Mouse (Mus musculus) T-cell, adult 66 days (primary cell): ENCODE data around the gene Pole3. TPM values are rescaled to one million over a fixed set of nuclear protein-coding genes. Genes with fewer than 3 reads are reported as not detected.

ENCODE experiments used
- total RNA-seq, 2 experiments: library from RNA; stranded (reverse); gene quantifications; 3 replicates in 1 of 2; 4 replicates in 1 of 2; pipeline ENCODE4 v1.2.4; 2023

Pole3 gene
- 10 to 100 TPM; 20.8 to 22.0 TPM for total RNA-seq

GRCm38 (mm10) chr4:62524651-62525488 is at the start of gene Pole3, which contains the start of gene 4933430I17Rik:
TSS of gene Pole3 (minus strand) at chr4:62525068.
TSS of gene 4933430I17Rik (plus strand) at chr4:62525369.

GRCm38 (mm10) chr4:62559797-62560329 is 35.0 kb upstream of the Pole3 start, which contains the start of gene Rgs3:
TSS of gene Rgs3 (plus strand) at chr4:62559847.

GRCm38 (mm10) chr4:62519849-62520233 is 5.0 kb downstream of the Pole3 start, which contains the start of gene Alad:
TSS of gene Alad (minus strand) at chr4:62519918.

GRCm38 (mm10) chr4:62503374-62503970 is 21.4 kb downstream of the Pole3 start, which contains the start of gene Hdhd3:
TSS of gene Hdhd3 (minus strand) at chr4:62503467.

GRCm38 (mm10) chr4:62479937-62480708 is 44.7 kb downstream of the Pole3 start, which contains the start of gene Bspry:
TSS of gene Bspry (plus strand) at chr4:62480053.

Other genes starting within 250 kb of the Pole3 start
- 10 to 100 TPM; 71.2 to 80.5 TPM for gene Fkbp15, start 164.5 kb downstream of the Pole3 start, total RNA-seq
- 1 to 10 TPM; 4.6 to 5.3 TPM for gene Slc31a1, start 164.3 kb downstream of the Pole3 start, total RNA-seq
- gene Cdc26, start 116.4 kb downstream of the Pole3 start, total RNA-seq: 10 to 100 TPM; 45.8 to 54.6 TPM
- gene Prpf4, start 116.3 kb downstream of the Pole3 start, total RNA-seq: 10 to 100 TPM; 19.1 to 24.0 TPM
- gene Rnf183, start 89.8 kb downstream of the Pole3 start, total RNA-seq: not detected
- not detected for gene Wdr31, start 54.2 kb downstream of the Pole3 start, total RNA-seq
- gene Bspry, start 45.0 kb downstream of the Pole3 start, total RNA-seq: 1 to 10 TPM; 1.6 to 2.6 TPM
- gene Hdhd3, start 21.6 kb downstream of the Pole3 start, total RNA-seq: 1 to 10 TPM in 1 of 2 experiments, under 1 TPM in 1; 0.80 to 1.7 TPM
- 10 to 100 TPM; 12.4 to 15.2 TPM for gene Alad, start 5.2 kb downstream of the Pole3 start, total RNA-seq
- 1 to 10 TPM; 2.7 to 2.8 TPM for gene 4933430I17Rik, start 301 bp upstream of the Pole3 start, total RNA-seq
- gene Rgs3, start 34.8 kb upstream of the Pole3 start, total RNA-seq: 100 to 1,000 TPM; 121 to 126 TPM